Mouse (Mus musculus): ENCODE results near the gene Smyd5. TPM values are rescaled to one million over a fixed set of nuclear protein-coding genes. Genes with fewer than 3 reads are reported as not detected.

The Smyd5 gene
- polyA plus RNA-seq, 1 experiment from 2014 or later = 38.1 TPM

DNA sequence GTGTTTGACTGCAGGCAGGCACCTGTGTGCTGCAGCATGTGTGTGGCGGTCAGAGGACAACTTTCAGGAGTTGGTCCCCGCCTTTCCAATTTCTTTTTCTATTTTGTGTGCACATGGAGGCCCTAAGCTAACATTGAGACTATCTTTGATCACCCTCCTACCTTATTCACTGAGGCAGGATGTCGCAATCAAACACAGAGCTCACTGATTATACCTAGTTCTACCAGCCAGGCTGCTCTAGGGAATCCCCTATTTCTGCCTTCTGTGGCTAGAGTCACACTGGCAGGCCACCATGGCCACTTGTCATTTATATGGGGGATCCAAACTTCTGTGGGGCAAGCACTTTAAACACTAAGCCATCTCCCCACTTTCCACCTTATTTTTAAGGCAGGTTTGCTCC is 57.9 kb downstream of the Smyd5 start:
- H3K4me1 ChIP-seq (ENCODE audit: control insufficient read depth, insufficient read depth, low read length) = 0 out of 2 replicates have a peak, but pooled peaks cover 1% of the 10 kb centered on the region
- no peaks in the 10 kb centered on the region for H3K36me3 ChIP-seq (ENCODE audit: control insufficient read depth, insufficient read depth, low read length)
- peaks cover 21% of the 10 kb centered on the region for H3K27me3 ChIP-seq (replicated peaks; ENCODE audit: control insufficient read depth, insufficient read depth, low read length)
- H3K9me3 ChIP-seq (ENCODE audit: control insufficient read depth, low read length) = no peaks in the 10 kb centered on the region
- no peak overlapping the region for H3K4me3 ChIP-seq (ENCODE audit: low read depth, low read length)
- H3K4me2 ChIP-seq (ENCODE audit: low read depth, low read length) = no peak overlapping the region
- no peak overlapping the region for H3K9ac ChIP-seq (ENCODE audit: low read depth, low read length)
- 65% methylated on average over 3 of the region's 3 CpGs for WGBS
- no peak overlapping the region for H3K27ac ChIP-seq (replicated peaks; ENCODE audit: low read depth, low read length)
- DNase-seq (ENCODE audit: low spot score) (no peak), ATAC-seq (ENCODE audit: low read depth) (no peak)

DNA sequence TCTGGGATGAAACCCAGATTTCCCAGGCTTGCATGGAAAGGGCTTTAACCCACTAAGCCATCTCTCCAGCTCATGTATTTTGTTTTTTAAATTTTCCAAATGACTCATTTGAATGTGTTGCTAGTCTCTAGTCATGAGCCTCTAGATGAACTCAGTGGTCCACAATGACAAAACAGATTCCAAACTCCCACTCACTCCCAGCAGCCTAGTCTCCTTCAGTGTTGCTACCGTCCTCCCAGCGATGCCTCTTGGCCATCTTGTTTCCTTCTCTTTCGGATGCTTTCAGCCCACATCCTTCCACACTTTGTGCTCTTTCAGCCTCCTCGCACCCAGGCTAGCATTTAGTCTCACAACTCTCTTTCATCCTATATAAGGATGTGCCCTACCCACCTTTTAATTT is 58.5 kb downstream of the Smyd5 start:
- H3K27ac ChIP-seq (replicated peaks; ENCODE audit: low read depth, low read length) = no peak overlapping the region
- no peaks in the 10 kb centered on the region for H3K4me1 ChIP-seq (ENCODE audit: control insufficient read depth, insufficient read depth, low read length)
- H3K27me3 ChIP-seq (replicated peaks; ENCODE audit: control insufficient read depth, insufficient read depth, low read length) = peaks cover 15% of the 10 kb centered on the region
- no peaks in the 10 kb centered on the region for H3K9me3 ChIP-seq (ENCODE audit: control insufficient read depth, low read length)
- 90% methylated on average over 4 of the region's 4 CpGs for WGBS
- no peak overlapping the region for H3K4me2 ChIP-seq (ENCODE audit: low read depth, low read length)
- H3K4me3 ChIP-seq (ENCODE audit: low read depth, low read length) = no peak overlapping the region
- no peak for DNase-seq (ENCODE audit: low spot score)
- no peak for ATAC-seq (ENCODE audit: low read depth)
- no peak overlapping the region for H3K9ac ChIP-seq (ENCODE audit: low read depth, low read length)
- no peaks in the 10 kb centered on the region for H3K36me3 ChIP-seq (ENCODE audit: control insufficient read depth, insufficient read depth, low read length)

DNA sequence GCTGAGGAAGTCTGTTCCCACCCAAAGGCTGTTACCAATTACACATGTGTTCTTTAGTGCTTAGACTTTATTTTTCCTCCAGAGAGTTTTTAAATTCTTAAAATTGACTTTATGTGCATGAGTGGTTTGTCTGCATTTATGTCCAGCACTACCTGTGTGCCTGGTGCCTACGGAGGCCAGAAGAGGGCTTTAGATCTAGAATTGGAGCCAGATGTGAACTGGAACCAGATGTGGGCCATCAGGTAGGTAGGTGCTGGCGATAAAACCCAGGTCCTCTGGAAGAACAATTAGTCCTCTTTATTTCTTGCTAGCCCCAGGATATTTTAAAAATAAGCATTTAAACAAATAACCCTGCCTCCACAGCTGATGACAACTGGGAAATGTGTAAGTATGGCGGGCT is 59.8 kb downstream of the Smyd5 start:
- 0 out of 2 replicates have a peak, but pooled peaks cover 3% of the 10 kb centered on the region for H3K27me3 ChIP-seq (replicated peaks; ENCODE audit: control insufficient read depth, insufficient read depth, low read length)
- no peaks in the 10 kb centered on the region for H3K36me3 ChIP-seq (ENCODE audit: control insufficient read depth, insufficient read depth, low read length)
- DNase-seq (ENCODE audit: low spot score) (no peak), ATAC-seq (ENCODE audit: low read depth) (no peak)
- H3K9ac ChIP-seq (ENCODE audit: low read depth, low read length) = no peak overlapping the region
- H3K4me3 ChIP-seq (ENCODE audit: low read depth, low read length) = no peak overlapping the region
- no peak overlapping the region for H3K27ac ChIP-seq (replicated peaks; ENCODE audit: low read depth, low read length)
- no peaks in the 10 kb centered on the region for H3K4me1 ChIP-seq (ENCODE audit: control insufficient read depth, insufficient read depth, low read length)
- no peak overlapping the region for H3K4me2 ChIP-seq (ENCODE audit: low read depth, low read length)
- H3K9me3 ChIP-seq (ENCODE audit: control insufficient read depth, low read length) = no peaks in the 10 kb centered on the region
- WGBS = 40% methylated on average over 3 of the region's 3 CpGs

Other genes with a start within 250 kb of the Smyd5 start
- 0.11 TPM in 1 of 2 replicates, not detected in the other for gene Emx1, start 244.6 kb upstream of the Smyd5 start, polyA plus RNA-seq (2014; fragmentation: Nextera tagmentation; extraction: Ambion mirVana)
- 6.7 and 8.9 TPM in 2 replicates for gene Sfxn5, start 98.6 kb upstream of the Smyd5 start, polyA plus RNA-seq (2014; fragmentation: Nextera tagmentation; extraction: Ambion mirVana)
- 15.1 and 15.7 TPM in 2 replicates for gene Rab11fip5, start 57.4 kb upstream of the Smyd5 start, polyA plus RNA-seq (2014; fragmentation: Nextera tagmentation; extraction: Ambion mirVana)
- gene Noto, start 8.1 kb upstream of the Smyd5 start, polyA plus RNA-seq (2014; fragmentation: Nextera tagmentation; extraction: Ambion mirVana) = not detected in 2 replicates
- gene Cct7, start 19.5 kb downstream of the Smyd5 start, polyA plus RNA-seq (2014; fragmentation: Nextera tagmentation; extraction: Ambion mirVana) = 448 and 463 TPM in 2 replicates
- 28.0 and 29.9 TPM in 2 replicates for gene Pradc1, start 20.0 kb downstream of the Smyd5 start, polyA plus RNA-seq (2014; fragmentation: Nextera tagmentation; extraction: Ambion mirVana)
- gene Fbxo41, start 71.0 kb downstream of the Smyd5 start, polyA plus RNA-seq (2014; fragmentation: Nextera tagmentation; extraction: Ambion mirVana) = 0.46 and 0.49 TPM in 2 replicates
- not detected in 2 replicates for gene Egr4, start 81.6 kb downstream of the Smyd5 start, polyA plus RNA-seq (2014; fragmentation: Nextera tagmentation; extraction: Ambion mirVana)
- 5.1 and 5.3 TPM in 2 replicates for gene Alms1, start 155.5 kb downstream of the Smyd5 start, polyA plus RNA-seq (2014; fragmentation: Nextera tagmentation; extraction: Ambion mirVana)

All from embryonic facial prominence, embryonic 14.5 days (tissue).